Comparison of ENCODE assay signal across 10 mouse cellular contexts in the genomic region with DNA sequence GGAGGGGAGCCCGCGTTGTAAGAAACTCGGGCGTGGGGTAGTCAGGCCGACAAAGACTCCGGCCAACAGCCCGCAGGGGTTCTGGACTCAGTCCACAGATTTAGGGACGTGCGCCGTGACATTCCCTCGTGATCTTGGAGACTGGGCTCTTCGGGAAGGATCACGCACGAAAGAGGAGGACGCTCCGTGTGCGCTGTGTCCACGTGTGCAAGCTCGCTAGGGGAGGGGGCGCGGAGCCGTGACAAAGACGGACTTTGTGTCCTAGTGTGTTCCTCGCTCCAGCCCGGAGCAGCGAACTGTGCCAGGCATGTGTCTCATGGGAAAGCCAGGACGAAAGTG. TPM values are rescaled to one million over a fixed set of nuclear protein-coding genes. Genes with fewer than 3 reads are reported as not detected.
A peak's percentile ranks its signal among the peaks of the same experiment; 100 is the strongest.
DNase-seq lines count a peak whose midpoint lies in the region; ATAC-seq and TF ChIP-seq lines count a peak whose summit lies in the region.
"Had no signal": no experiment of that assay in that cellular context is flagged by ENCODE, and none has a peak within 500 bp of the region (broad histone marks: within the 10 kb centered on the region; RNA-seq: fewer than 3 reads in every experiment).

No protein-coding gene starts in this region.

- H3K27me3 ChIP-seq in heart, embryonic 12.5 days (replicated peaks), result no peaks in the 10 kb centered on the region
- H3K27me3 ChIP-seq in E14TG2a.4 (ENCODE audit: insufficient read depth, low read length), result peaks cover 61% of the 10 kb centered on the region
- peaks cover 32% of the 10 kb centered on the region for H3K27me3 ChIP-seq in hindbrain, embryonic 16.5 days (replicated peaks; ENCODE audit: control insufficient read depth, insufficient read depth, low read length)
- H3K27me3 ChIP-seq in midbrain, embryonic 13.5 days, result peaks cover 66% of the 10 kb centered on the region

- H3K9me3 ChIP-seq in heart, embryonic 12.5 days (replicated peaks), result no peaks in the 10 kb centered on the region
- no peaks in the 10 kb centered on the region for H3K9me3 ChIP-seq in E14TG2a.4 (ENCODE audit: low read length)
- no peaks in the 10 kb centered on the region for H3K9me3 ChIP-seq in hindbrain, embryonic 16.5 days (ENCODE audit: control insufficient read depth, low read length)
- H3K9me3 ChIP-seq in midbrain, embryonic 13.5 days, result no peaks in the 10 kb centered on the region

- 1% methylated on average over 27 of the region's 27 CpGs for WGBS in heart, embryonic 12.5 days
- WGBS in hindbrain, embryonic 16.5 days, result under 1% methylated on average over 27 of the region's 27 CpGs
- 0% methylated on average over 27 of the region's 27 CpGs for WGBS in midbrain, embryonic 13.5 days

- peak overlapping the region; percentile 92 for H3K4me2 ChIP-seq in heart, embryonic 12.5 days
- peak overlapping the region; percentile 99 for H3K4me2 ChIP-seq in hindbrain, embryonic 16.5 days (ENCODE audit: low read length)
- H3K4me2 ChIP-seq in midbrain, embryonic 13.5 days (replicated peaks), result peak overlapping the region; percentile 86

- peak overlapping the region; percentile 74 for H3K4me3 ChIP-seq in heart, embryonic 12.5 days
- H3K4me3 ChIP-seq in E14TG2a.4 (replicated peaks; ENCODE audit: low read length), result peak overlapping the region; percentile 86
- H3K4me3 ChIP-seq in hindbrain, embryonic 16.5 days (ENCODE audit: low read length), result peak overlapping the region; percentile 65
- H3K4me3 ChIP-seq in midbrain, embryonic 13.5 days (replicated peaks), result peak overlapping the region; percentile 57

- no peaks in the 10 kb centered on the region for H3K36me3 ChIP-seq in heart, embryonic 12.5 days
- no peaks in the 10 kb centered on the region for H3K36me3 ChIP-seq in E14TG2a.4 (ENCODE audit: insufficient read depth, low read length)
- H3K36me3 ChIP-seq in hindbrain, embryonic 16.5 days (ENCODE audit: control insufficient read depth, insufficient read depth, low read length), result no peaks in the 10 kb centered on the region
- H3K36me3 ChIP-seq in midbrain, embryonic 13.5 days, result no peaks in the 10 kb centered on the region

- H3K27ac ChIP-seq in heart, embryonic 12.5 days (ENCODE audit: poor library complexity, severe bottlenecking), result peak overlapping the region; percentile 79; the same call in 1 of the 2 replicates
- peak overlapping the region; percentile 1 for H3K27ac ChIP-seq in hindbrain, embryonic 16.5 days (ENCODE audit: low read depth, low read length)
- no peak overlapping the region for H3K27ac ChIP-seq in midbrain, embryonic 13.5 days

- H3K9ac ChIP-seq in heart, embryonic 12.5 days, result peak overlapping the region; percentile 88
- H3K9ac ChIP-seq in hindbrain, embryonic 16.5 days (ENCODE audit: low read depth, low read length), result peak overlapping the region; percentile 67
- peak overlapping the region; percentile 62 for H3K9ac ChIP-seq in midbrain, embryonic 13.5 days (replicated peaks)

- no peak for TF ChIP-seq CTCF in E14TG2a.4 (conservative IDR thresholded peaks at IDR 0.05; ENCODE audit: low read length)

- DNase-seq in heart, postnatal 4 days, result no peak
- peak; percentile 90 to 95 for DNase-seq in cerebellum, postnatal 10 days
- no peak for DNase-seq in spleen, adult 12 weeks (ENCODE audit: low spot score)
- DNase-seq in thymus, postnatal 0 days (ENCODE audit: low spot score), result no peak

- ATAC-seq in heart, embryonic 12.5 days (ENCODE audit: insufficient number of reproducible peaks, low FRiP score), result peak; percentile 13
- peak; percentile 50 for ATAC-seq in hindbrain, embryonic 16.5 days
- ATAC-seq in midbrain, embryonic 13.5 days, result peak; percentile 53; the same call in 1 of the 2 replicates

- H3K4me1 ChIP-seq in heart, embryonic 12.5 days (replicated peaks), result peaks cover 19% of the 10 kb centered on the region
- peaks cover 57% of the 10 kb centered on the region for H3K4me1 ChIP-seq in E14TG2a.4 (replicated peaks; ENCODE audit: low read depth, low read length)
- peaks cover 16% of the 10 kb centered on the region for H3K4me1 ChIP-seq in hindbrain, embryonic 16.5 days (ENCODE audit: control insufficient read depth, insufficient read depth, low read depth, low read length)
- peaks cover 31% of the 10 kb centered on the region for H3K4me1 ChIP-seq in midbrain, embryonic 13.5 days (replicated peaks)

RNA-seq across cellular contexts. Expression of a gene that starts 0.3 kb away (rescaled TPM):
- 26.6 and 26.7 TPM in 2 replicates for polyA plus RNA-seq in heart, embryonic 12.5 days (2016; fragmentation: Nextera tagmentation; extraction: Ambion mirVana)
- total RNA-seq in heart, postnatal 4 days (2021), result 10 to 100 TPM; 11.9 to 12.1 TPM
- 9.7 and 12.9 TPM in 2 replicates for polyA plus RNA-seq in hindbrain, embryonic 16.5 days (2015; fragmentation: Nextera tagmentation; extraction: Ambion mirVana)
- 5.9 and 7.1 TPM in 2 replicates for polyA plus RNA-seq in midbrain, embryonic 13.5 days (2015; fragmentation: Nextera tagmentation; extraction: Ambion mirVana)
- 5.0 and 5.3 TPM in 2 replicates for polyA plus RNA-seq in thymus, postnatal 0 days (2015; fragmentation: Nextera tagmentation; extraction: Ambion mirVana)
- total RNA-seq: MEL had no signal

RNA-seq across cellular contexts. Expression of a gene that starts 38.6 kb away (rescaled TPM):
- polyA plus RNA-seq in heart, embryonic 12.5 days (2016; fragmentation: Nextera tagmentation; extraction: Ambion mirVana), result 0.40 and 0.41 TPM in 2 replicates
- under 1 TPM; 0.79 to 0.83 TPM for total RNA-seq in heart, postnatal 4 days (2021)
- polyA plus RNA-seq in hindbrain, embryonic 16.5 days (2015; fragmentation: Nextera tagmentation; extraction: Ambion mirVana), result 0.97 and 1.6 TPM in 2 replicates
- 0.55 and 0.67 TPM in 2 replicates for polyA plus RNA-seq in midbrain, embryonic 13.5 days (2015; fragmentation: Nextera tagmentation; extraction: Ambion mirVana)
- 5.0 and 6.8 TPM in 2 replicates for polyA plus RNA-seq in thymus, postnatal 0 days (2015; fragmentation: Nextera tagmentation; extraction: Ambion mirVana)
- total RNA-seq: MEL had no signal

RNA-seq across cellular contexts. Expression of a gene that starts 52.5 kb away (rescaled TPM):
- polyA plus RNA-seq in heart, embryonic 12.5 days (2016; fragmentation: Nextera tagmentation; extraction: Ambion mirVana), result not detected in 2 replicates
- total RNA-seq in heart, postnatal 4 days (2021), result not detected
- polyA plus RNA-seq in hindbrain, embryonic 16.5 days (2015; fragmentation: Nextera tagmentation; extraction: Ambion mirVana), result not detected in 2 replicates
- not detected in 2 replicates for polyA plus RNA-seq in midbrain, embryonic 13.5 days (2015; fragmentation: Nextera tagmentation; extraction: Ambion mirVana)
- not detected in 2 replicates for polyA plus RNA-seq in thymus, postnatal 0 days (2015; fragmentation: Nextera tagmentation; extraction: Ambion mirVana)
- total RNA-seq: gastrocnemius, postnatal 4 days; MEL had no signal

RNA-seq across cellular contexts. Expression of a gene that starts 55.5 kb away (rescaled TPM):
- polyA plus RNA-seq in heart, embryonic 12.5 days (2016; fragmentation: Nextera tagmentation; extraction: Ambion mirVana), result 0.18 TPM in 1 of 2 replicates, not detected in the other
- total RNA-seq in heart, postnatal 4 days (2021), result under 1 TPM; 0.17 to 0.25 TPM
- 22.4 and 24.2 TPM in 2 replicates for polyA plus RNA-seq in hindbrain, embryonic 16.5 days (2015; fragmentation: Nextera tagmentation; extraction: Ambion mirVana)
- 30.1 and 33.6 TPM in 2 replicates for polyA plus RNA-seq in midbrain, embryonic 13.5 days (2015; fragmentation: Nextera tagmentation; extraction: Ambion mirVana)
- 0.14 TPM in 1 of 2 replicates, not detected in the other for polyA plus RNA-seq in thymus, postnatal 0 days (2015; fragmentation: Nextera tagmentation; extraction: Ambion mirVana)
- total RNA-seq: MEL had no signal

Comparison
In these comparisons a context has a peak if more than half of its experiments do, and no peak if none do; other contexts are left out.
1. DNase-seq: peak in cerebellum, postnatal 10 days (2 of 2); none in heart, postnatal 4 days (single experiment), spleen, adult 12 weeks (single experiment) and thymus, postnatal 0 days (single experiment).
2. Peak in every context shown above with its lines, with median percentiles within 50 percentile points of each other: ATAC-seq, H3K4me2 ChIP-seq, H3K4me3 ChIP-seq and H3K9ac ChIP-seq.